Mouse (Mus musculus): ENCODE measurements around the gene Rhbdl3.

GRCm38 (mm10) chr11:80313462-80313861, 12.8 kb downstream of the Rhbdl3 start:
- no peak for TF ChIP-seq GATA1 (IDR thresholded peaks at IDR 0.05; ENCODE audit: borderline replicate concordance, low read length)
- no peak for TF ChIP-seq CTCF (IDR thresholded peaks at IDR 0.05; ENCODE audit: low read depth, low read length)
- no peak for TF ChIP-seq TAL1 (conservative IDR thresholded peaks at IDR 0.05; ENCODE audit: low read depth, low read length)
- no peak for TF ChIP-seq POLR2AphosphoS5 (IDR thresholded peaks at IDR 0.05; ENCODE audit: insufficient replicate concordance, low read depth, low read length)
- no peak for TF ChIP-seq GATA2 (IDR thresholded peaks at IDR 0.05; ENCODE audit: borderline replicate concordance, low read depth, low read length)

Measured in G1E (cell line).